Mouse (Mus musculus) cerebellum, postnatal 10 days (tissue): ENCODE measurements around the gene Gulp1.

Experiments used
- DNase-seq, 2 experiments: peaks; one replicate each; pipeline ENCODE4 v3.0.0; 2021; ENCODE audit warnings: mixed read lengths in 2 of 2

Gene Gulp1

GRCm38 (mm10) chr1:44741256-44741655 lies 189.9 kb downstream of the Gulp1 start:
- peak; percentile 11 to 14 for DNase-seq

GRCm38 (mm10) chr1:44745711-44746110 lies 194.4 kb downstream of the Gulp1 start:
- peak; percentile 71 to 78 for DNase-seq

GRCm38 (mm10) chr1:44750731-44751730 lies 199.7 kb downstream of the Gulp1 start:
- DNase-seq, result no peak

GRCm38 (mm10) chr1:44778251-44778650 lies 226.9 kb downstream of the Gulp1 start:
- DNase-seq, result no peak

- DNase-seq, result no peak
These were observed 252.5 kb downstream of the Gulp1 start for GRCm38 (mm10) chr1:44803594-44804372.

GRCm38 (mm10) chr1:44806368-44806767 lies 255.1 kb downstream of the Gulp1 start:
- no peak for DNase-seq

- DNase-seq, result no peak
These were observed 259.0 kb downstream of the Gulp1 start for GRCm38 (mm10) chr1:44810336-44810735.

- no peak for DNase-seq
These were observed 282.6 kb downstream of the Gulp1 start for GRCm38 (mm10) chr1:44833934-44834333.
